Mouse (Mus musculus): ENCODE measurements around the gene Kif11. TPM values are rescaled to one million over a fixed set of nuclear protein-coding genes. Genes with fewer than 3 reads are reported as not detected.
A peak's percentile ranks its signal among the peaks of the same experiment; 100 is the strongest.

The Kif11 gene
- polyA plus RNA-seq, 2 experiments: 35.8 to 53.2 TPM

DNA sequence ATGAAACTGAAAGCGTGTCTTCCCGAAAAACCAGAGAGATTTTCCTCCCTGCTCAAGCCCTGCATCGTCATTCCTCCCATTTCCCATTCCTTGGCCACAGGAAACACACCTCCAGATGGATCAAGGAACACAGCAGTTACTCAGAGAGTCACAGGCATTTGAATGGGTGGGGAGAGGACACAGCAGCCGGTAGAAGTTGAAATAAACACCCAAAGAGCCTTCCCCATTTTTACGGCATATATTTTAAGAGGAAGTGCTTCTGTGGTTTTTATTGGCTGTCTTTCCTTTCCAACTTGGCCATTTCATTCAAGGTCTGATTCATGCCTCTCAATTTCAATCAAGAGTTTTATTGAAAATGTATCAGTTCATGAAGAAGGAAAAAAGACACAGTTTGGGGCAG lies 72.0 kb downstream of the Kif11 start:
- 29% methylated on average over 5 of the region's 5 CpGs for WGBS (ENCODE audit: insufficient replicate concordance)
- ATAC-seq (ENCODE audit: insufficient read depth) (no peak), DNase-seq (ENCODE audit: low read depth in 3 of 3, low spot score in 3 of 3) (no peak)
- H3K4me1 ChIP-seq (replicated peaks; ENCODE audit: control insufficient read depth in 2 of 2, insufficient read depth in 2 of 2, low read length in 1 of 2): peaks cover 3 to 5% of the 10 kb centered on the region in 2 experiments; a peak in 2 of 4 replicates
- no peak for TF ChIP-seq EP300 (IDR thresholded peaks at IDR 0.05; ENCODE audit: low read depth)
- H3K27ac ChIP-seq: no peak overlapping the region
- H3K9ac ChIP-seq (replicated peaks): no peak overlapping the region
- H3K4me3 ChIP-seq (ENCODE audit: insufficient read depth in 1 of 2, low read depth in 2 of 2, low read length in 2 of 2): 0 out of 4 replicates have a peak overlapping the region, but pooled peaks of 1 of the 2 experiments have one; percentile 30
- H3K27me3 ChIP-seq (ENCODE audit: control insufficient read depth, insufficient read depth, low read length): no peaks in the 10 kb centered on the region
- no peak overlapping the region for H3K4me2 ChIP-seq (ENCODE audit: low read depth)
- H3K9me3 ChIP-seq (ENCODE audit: control insufficient read depth, low read length): no peaks in the 10 kb centered on the region
- H3K36me3 ChIP-seq (replicated peaks; ENCODE audit: control insufficient read depth, insufficient read depth, low read depth): no peaks in the 10 kb centered on the region

DNA sequence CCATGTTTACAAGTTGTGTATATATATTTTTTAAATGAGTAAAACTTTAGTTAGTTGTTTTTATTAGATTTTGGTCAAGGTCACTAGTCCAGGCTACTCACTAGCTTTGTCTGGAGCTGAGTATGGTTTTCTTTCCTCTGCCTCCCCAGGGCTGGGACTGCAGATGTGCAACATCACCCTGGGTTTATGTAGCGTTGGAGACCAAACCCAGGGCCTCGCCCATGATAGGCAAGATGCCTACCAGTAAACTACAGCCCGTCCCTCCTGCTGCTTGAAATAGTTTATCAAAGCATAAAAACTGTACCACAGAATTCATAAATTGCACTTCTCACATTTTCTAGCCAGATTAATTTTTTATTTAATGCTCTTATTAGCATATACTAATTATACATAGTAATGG lies 73.0 kb downstream of the Kif11 start:
- no peak for ATAC-seq (ENCODE audit: insufficient read depth)
- Histone ChIP-seq H3K27ac (no peak overlapping the region), H3K36me3 (replicated peaks; ENCODE audit: control insufficient read depth, insufficient read depth, low read depth) (no peaks in the 10 kb centered on the region), H3K4me1 (replicated peaks; ENCODE audit: control insufficient read depth in 2 of 2, insufficient read depth in 2 of 2, low read length in 1 of 2) (no peaks in the 10 kb centered on the region; a peak in 1 of 4 replicates), H3K9ac (replicated peaks) (no peak overlapping the region), H3K4me2 (ENCODE audit: low read depth) (no peak overlapping the region), H3K4me3 (ENCODE audit: insufficient read depth in 1 of 2, low read depth in 2 of 2, low read length in 2 of 2) (no peak overlapping the region), H3K27me3 (ENCODE audit: control insufficient read depth, insufficient read depth, low read length) (no peaks in the 10 kb centered on the region; the same call in 1 of the 2 replicates), H3K9me3 (ENCODE audit: control insufficient read depth, low read length) (no peaks in the 10 kb centered on the region)
- no peak for DNase-seq (ENCODE audit: low read depth in 3 of 3, low spot score in 3 of 3)
- TF ChIP-seq CTCF (IDR thresholded peaks at IDR 0.05; ENCODE audit: low read depth) (no peak), EP300 (IDR thresholded peaks at IDR 0.05; ENCODE audit: low read depth) (no peak)
- 39% methylated on average over 3 of the region's 3 CpGs for whole genome bisulfite sequencing (ENCODE audit: insufficient replicate concordance)

DNA sequence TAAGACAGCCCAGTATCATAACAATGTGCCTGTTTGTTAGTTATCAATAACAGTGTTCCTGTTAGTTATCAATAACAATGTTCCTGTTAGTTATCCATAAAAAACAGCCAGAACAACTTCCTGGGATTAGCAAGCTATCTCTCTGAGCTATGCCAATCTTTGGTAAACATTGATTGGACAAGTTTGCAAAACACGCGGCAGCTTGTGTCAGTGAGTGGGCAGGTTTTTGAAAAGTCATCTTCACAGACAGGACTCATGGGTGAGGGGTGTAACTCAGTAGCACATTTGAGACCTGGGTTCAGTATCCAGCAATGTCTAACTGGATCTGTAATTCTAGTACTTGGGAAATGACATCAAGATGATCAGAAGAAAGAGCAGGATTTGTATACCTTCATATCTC lies 79.3 kb downstream of the Kif11 start:
- H3K4me1 ChIP-seq (replicated peaks; ENCODE audit: control insufficient read depth in 2 of 2, insufficient read depth in 2 of 2, low read length in 1 of 2): no peaks in the 10 kb centered on the region
- no peak for TF ChIP-seq EP300 (IDR thresholded peaks at IDR 0.05; ENCODE audit: low read depth)
- no peak for TF ChIP-seq CTCF (IDR thresholded peaks at IDR 0.05; ENCODE audit: low read depth)
- 48% methylated on average over 2 of the region's 2 CpGs for WGBS (ENCODE audit: insufficient replicate concordance)
- no peak overlapping the region for H3K4me2 ChIP-seq (ENCODE audit: low read depth)
- H3K36me3 ChIP-seq (replicated peaks; ENCODE audit: control insufficient read depth, insufficient read depth, low read depth): no peaks in the 10 kb centered on the region
- no peak overlapping the region for H3K9ac ChIP-seq (replicated peaks)
- DNase-seq (ENCODE audit: low read depth in 3 of 3, low spot score in 3 of 3) (no peak), ATAC-seq (ENCODE audit: insufficient read depth) (no peak)
- no peak overlapping the region for H3K27ac ChIP-seq
- H3K9me3 ChIP-seq (ENCODE audit: control insufficient read depth, low read length): no peaks in the 10 kb centered on the region
- no peaks in the 10 kb centered on the region; the same call in 1 of the 2 replicates for H3K27me3 ChIP-seq (ENCODE audit: control insufficient read depth, insufficient read depth, low read length)
- no peak overlapping the region for H3K4me3 ChIP-seq (ENCODE audit: insufficient read depth in 1 of 2, low read depth in 2 of 2, low read length in 2 of 2)

DNA sequence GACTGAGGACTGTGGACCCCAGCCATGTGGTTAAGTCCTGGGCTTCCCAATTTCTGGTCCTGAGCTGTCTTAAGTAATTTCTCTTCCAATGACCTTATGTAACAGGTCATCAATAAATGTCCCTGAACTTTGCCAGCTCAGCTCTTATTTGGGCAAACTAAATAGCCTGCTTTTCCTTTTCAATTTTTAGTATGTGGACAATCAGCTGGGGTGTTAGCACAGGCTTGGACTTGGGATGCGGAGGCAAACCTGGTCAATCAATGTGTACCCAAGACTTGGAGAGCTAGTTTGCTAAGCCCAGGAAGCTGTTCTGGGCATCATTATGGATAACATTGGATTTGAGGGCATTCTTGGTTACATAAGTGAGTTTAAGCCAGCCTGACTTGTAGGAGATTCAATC lies 79.8 kb downstream of the Kif11 start:
- H3K9me3 ChIP-seq (ENCODE audit: control insufficient read depth, low read length): no peaks in the 10 kb centered on the region
- H3K27ac ChIP-seq: no peak overlapping the region
- TF ChIP-seq EP300 (IDR thresholded peaks at IDR 0.05; ENCODE audit: low read depth) (no peak), CTCF (IDR thresholded peaks at IDR 0.05; ENCODE audit: low read depth) (no peak)
- H3K4me1 ChIP-seq (replicated peaks; ENCODE audit: control insufficient read depth in 2 of 2, insufficient read depth in 2 of 2, low read length in 1 of 2): no peaks in the 10 kb centered on the region
- WGBS (ENCODE audit: insufficient replicate concordance): 73% methylated on average over 1 of the region's 1 CpGs
- ATAC-seq (ENCODE audit: insufficient read depth) (no peak), DNase-seq (ENCODE audit: low read depth in 3 of 3, low spot score in 3 of 3) (no peak)
- no peaks in the 10 kb centered on the region for H3K36me3 ChIP-seq (replicated peaks; ENCODE audit: control insufficient read depth, insufficient read depth, low read depth)
- H3K4me2 ChIP-seq (ENCODE audit: low read depth): no peak overlapping the region
- H3K4me3 ChIP-seq (ENCODE audit: insufficient read depth in 1 of 2, low read depth in 2 of 2, low read length in 2 of 2): no peak overlapping the region
- H3K27me3 ChIP-seq (ENCODE audit: control insufficient read depth, insufficient read depth, low read length): no peaks in the 10 kb centered on the region; the same call in 1 of the 2 replicates
- no peak overlapping the region for H3K9ac ChIP-seq (replicated peaks)

DNA sequence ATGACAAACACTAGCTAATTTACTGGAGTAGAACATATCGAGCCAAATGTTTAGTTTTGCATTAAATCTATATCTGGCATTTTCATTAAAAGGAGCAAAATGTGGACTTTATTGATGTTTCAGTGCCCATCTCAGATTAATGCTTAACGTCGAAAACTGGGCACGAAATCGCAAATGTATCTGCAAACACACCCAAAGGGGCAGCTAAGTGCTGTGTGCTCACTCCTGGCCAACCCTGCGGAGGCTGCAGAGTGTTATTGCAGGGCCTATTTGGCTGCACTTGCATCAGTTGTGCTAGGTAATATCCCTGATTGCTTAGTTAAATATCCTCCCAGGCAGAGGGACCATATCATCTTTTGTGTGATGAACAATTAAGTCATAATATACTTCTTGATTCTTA lies 81.8 kb downstream of the Kif11 start:
- Histone ChIP-seq H3K36me3 (replicated peaks; ENCODE audit: control insufficient read depth, insufficient read depth, low read depth) (no peaks in the 10 kb centered on the region), H3K4me3 (ENCODE audit: insufficient read depth in 1 of 2, low read depth in 2 of 2, low read length in 2 of 2) (no peak overlapping the region), H3K27ac (no peak overlapping the region), H3K9ac (replicated peaks) (no peak overlapping the region), H3K27me3 (ENCODE audit: control insufficient read depth, insufficient read depth, low read length) (no peaks in the 10 kb centered on the region; the same call in 1 of the 2 replicates), H3K4me2 (ENCODE audit: low read depth) (no peak overlapping the region), H3K4me1 (replicated peaks; ENCODE audit: control insufficient read depth in 2 of 2, insufficient read depth in 2 of 2, low read length in 1 of 2) (no peaks in the 10 kb centered on the region), H3K9me3 (ENCODE audit: control insufficient read depth, low read length) (no peaks in the 10 kb centered on the region)
- WGBS (ENCODE audit: insufficient replicate concordance): 68% methylated on average over 6 of the region's 6 CpGs
- no peak for DNase-seq (ENCODE audit: low read depth in 3 of 3, low spot score in 3 of 3)
- TF ChIP-seq EP300 (IDR thresholded peaks at IDR 0.05; ENCODE audit: low read depth): no peak
- no peak for TF ChIP-seq CTCF (IDR thresholded peaks at IDR 0.05; ENCODE audit: low read depth)
- ATAC-seq (ENCODE audit: insufficient read depth): no peak
